Mouse (Mus musculus): ENCODE measurements at regions not wholly inside any gene's neighbourhood (a gene's known extent, or its start where the extent isn't known, plus 50 kb on each side); places are given as distances from the start of the nearest gene placed in this dataset.
A peak's percentile ranks its signal among the peaks of the same experiment; 100 is the strongest.

DNA sequence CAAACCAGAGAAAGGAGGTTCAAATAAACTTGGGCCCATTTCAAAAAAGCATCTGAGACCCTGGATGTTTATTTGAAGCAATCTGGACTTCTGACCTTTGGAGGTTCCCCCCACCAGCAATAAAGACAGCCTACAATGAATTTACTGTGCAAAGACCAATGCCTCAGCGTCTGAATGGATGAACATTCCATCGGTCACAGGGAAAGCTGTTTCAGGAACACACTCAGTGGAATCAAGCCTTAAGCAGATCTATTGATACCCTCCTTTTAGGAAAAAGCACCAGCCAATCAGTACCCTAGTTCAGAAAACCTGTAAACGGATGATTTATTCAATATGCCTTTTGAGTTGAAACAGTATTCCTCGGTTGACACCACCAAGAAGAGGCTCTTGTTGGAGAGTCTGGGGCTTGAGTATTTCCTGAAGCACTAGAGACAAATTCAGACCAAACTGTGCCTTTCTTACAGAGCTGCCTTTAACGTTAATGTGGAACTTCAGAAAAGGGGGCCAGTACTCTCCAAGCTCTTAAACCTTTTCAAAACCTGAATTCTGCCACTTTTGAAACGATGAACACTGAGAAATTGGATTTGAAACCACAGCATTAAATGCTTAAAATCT lies 148.1 kb downstream of the Alx1 start:
- Histone ChIP-seq H3K27ac (ENCODE audit: low read depth) (no peak overlapping the region), H3K27me3 (ENCODE audit: insufficient read depth, low read length) (no peaks in the 10 kb centered on the region), H3K36me3 (ENCODE audit: insufficient read depth) (no peaks in the 10 kb centered on the region), H3K4me1 (ENCODE audit: insufficient read depth) (no peaks in the 10 kb centered on the region), H3K4me2 (no peak overlapping the region), H3K9me3 (ENCODE audit: low read depth, low read length) (no peaks in the 10 kb centered on the region), H3K9ac (no peak overlapping the region), H3K4me3 (ENCODE audit: low read depth, low read length) (no peak overlapping the region)
- no peak for TF ChIP-seq CTCF (IDR thresholded peaks at IDR 0.05; ENCODE audit: low read depth)
- 59% methylated on average over 6 of the region's 6 CpGs for WGBS
- DNase-seq: no peak
- no peak for ATAC-seq (ENCODE audit: insufficient read depth)

DNA sequence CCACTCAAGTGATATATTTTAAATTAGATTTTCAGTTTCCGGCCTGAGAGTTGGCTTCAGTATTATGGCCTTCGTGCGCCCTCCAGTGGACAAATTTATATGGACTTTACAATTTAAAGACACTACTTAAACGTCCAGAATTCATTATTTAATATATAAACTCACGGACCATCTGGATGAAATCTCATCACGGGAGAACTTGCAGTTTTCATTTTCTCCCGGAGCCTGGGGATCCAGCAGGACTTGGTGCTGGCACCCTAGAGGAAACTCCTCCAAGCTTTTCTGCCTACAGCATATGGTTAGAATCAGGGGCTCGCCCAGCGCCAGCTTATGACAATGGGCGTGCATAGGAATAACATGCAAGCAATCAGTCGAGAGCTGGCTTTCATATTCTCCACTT lies 152.0 kb downstream of the Alx1 start:
- H3K27me3 ChIP-seq (ENCODE audit: insufficient read depth, low read length): no peaks in the 10 kb centered on the region
- WGBS: 24% methylated on average over 11 of the region's 11 CpGs
- no peak overlapping the region for H3K9ac ChIP-seq
- ATAC-seq (ENCODE audit: insufficient read depth) (peak; percentile 75; the same call in 1 of the 2 replicates), DNase-seq (peak; percentile 91)
- H3K9me3 ChIP-seq (ENCODE audit: low read depth, low read length): no peaks in the 10 kb centered on the region
- H3K4me1 ChIP-seq (ENCODE audit: insufficient read depth): no peaks in the 10 kb centered on the region
- H3K27ac ChIP-seq (ENCODE audit: low read depth): no peak overlapping the region
- peak overlapping the region; percentile 37 for H3K4me2 ChIP-seq
- peak overlapping the region; percentile 5; the same call in 1 of the 2 replicates for H3K4me3 ChIP-seq (ENCODE audit: low read depth, low read length)
- no peaks in the 10 kb centered on the region for H3K36me3 ChIP-seq (ENCODE audit: insufficient read depth)
- TF ChIP-seq CTCF (IDR thresholded peaks at IDR 0.05; ENCODE audit: low read depth): peak; percentile 59

DNA sequence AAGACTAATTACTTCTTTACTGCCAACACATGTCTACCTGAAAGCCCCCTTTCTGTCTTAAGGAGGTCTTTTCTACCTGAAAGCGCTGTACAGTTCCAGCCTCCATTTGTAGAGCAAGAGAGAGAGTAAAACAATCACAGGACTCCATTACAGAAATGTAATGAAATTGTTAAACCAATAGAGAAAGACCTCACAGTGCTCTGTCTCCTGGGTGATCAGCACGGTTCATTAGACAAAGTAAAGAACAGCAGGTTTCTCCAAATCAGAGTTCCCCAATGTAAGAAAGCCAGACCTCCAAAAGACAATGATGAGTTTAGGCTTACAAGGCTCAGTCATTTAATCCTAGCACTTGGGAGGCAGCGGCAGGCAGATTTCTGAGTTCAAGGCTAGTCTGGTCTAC lies 153.1 kb downstream of the Alx1 start:
- DNase-seq (no peak), ATAC-seq (ENCODE audit: insufficient read depth) (no peak)
- Histone ChIP-seq H3K27me3 (ENCODE audit: insufficient read depth, low read length) (no peaks in the 10 kb centered on the region), H3K27ac (ENCODE audit: low read depth) (no peak overlapping the region), H3K4me2 (no peak overlapping the region), H3K9ac (no peak overlapping the region), H3K4me3 (ENCODE audit: low read depth, low read length) (no peak overlapping the region), H3K9me3 (ENCODE audit: low read depth, low read length) (no peaks in the 10 kb centered on the region), H3K4me1 (ENCODE audit: insufficient read depth) (no peaks in the 10 kb centered on the region), H3K36me3 (ENCODE audit: insufficient read depth) (no peaks in the 10 kb centered on the region)
- 84% methylated on average over 3 of the region's 3 CpGs for WGBS
- no peak for TF ChIP-seq CTCF (IDR thresholded peaks at IDR 0.05; ENCODE audit: low read depth)

DNA sequence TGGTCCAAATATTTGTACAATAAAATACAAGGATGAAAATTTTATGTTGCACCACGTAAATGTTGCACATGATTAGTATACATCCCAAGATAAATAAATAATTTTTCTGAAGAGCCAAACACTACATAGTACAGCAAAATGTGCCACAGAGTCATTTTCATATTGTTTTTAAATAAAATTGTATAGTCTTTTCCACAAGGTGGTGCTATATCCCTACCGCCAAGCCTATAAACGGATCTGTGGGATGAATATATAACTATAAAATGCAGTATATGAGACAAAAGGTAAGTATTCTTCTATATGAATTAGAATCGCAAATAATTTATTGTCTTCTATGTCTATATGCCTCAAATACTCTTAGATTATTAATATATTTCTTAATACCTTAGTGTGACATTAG lies 163.1 kb downstream of the Alx1 start:
- ATAC-seq (ENCODE audit: insufficient read depth) (no peak), DNase-seq (peak; percentile 74)
- H3K9ac ChIP-seq: no peak overlapping the region
- no peaks in the 10 kb centered on the region for H3K36me3 ChIP-seq (ENCODE audit: insufficient read depth)
- TF ChIP-seq CTCF (IDR thresholded peaks at IDR 0.05; ENCODE audit: low read depth): peak; percentile 59
- H3K4me1 ChIP-seq (ENCODE audit: insufficient read depth): no peaks in the 10 kb centered on the region
- no peaks in the 10 kb centered on the region for H3K9me3 ChIP-seq (ENCODE audit: low read depth, low read length)
- no peak overlapping the region for H3K4me2 ChIP-seq
- WGBS: 19% methylated on average over 4 of the region's 4 CpGs
- H3K4me3 ChIP-seq (ENCODE audit: low read depth, low read length): no peak overlapping the region
- no peak overlapping the region for H3K27ac ChIP-seq (ENCODE audit: low read depth)
- H3K27me3 ChIP-seq (ENCODE audit: insufficient read depth, low read length): no peaks in the 10 kb centered on the region

DNA sequence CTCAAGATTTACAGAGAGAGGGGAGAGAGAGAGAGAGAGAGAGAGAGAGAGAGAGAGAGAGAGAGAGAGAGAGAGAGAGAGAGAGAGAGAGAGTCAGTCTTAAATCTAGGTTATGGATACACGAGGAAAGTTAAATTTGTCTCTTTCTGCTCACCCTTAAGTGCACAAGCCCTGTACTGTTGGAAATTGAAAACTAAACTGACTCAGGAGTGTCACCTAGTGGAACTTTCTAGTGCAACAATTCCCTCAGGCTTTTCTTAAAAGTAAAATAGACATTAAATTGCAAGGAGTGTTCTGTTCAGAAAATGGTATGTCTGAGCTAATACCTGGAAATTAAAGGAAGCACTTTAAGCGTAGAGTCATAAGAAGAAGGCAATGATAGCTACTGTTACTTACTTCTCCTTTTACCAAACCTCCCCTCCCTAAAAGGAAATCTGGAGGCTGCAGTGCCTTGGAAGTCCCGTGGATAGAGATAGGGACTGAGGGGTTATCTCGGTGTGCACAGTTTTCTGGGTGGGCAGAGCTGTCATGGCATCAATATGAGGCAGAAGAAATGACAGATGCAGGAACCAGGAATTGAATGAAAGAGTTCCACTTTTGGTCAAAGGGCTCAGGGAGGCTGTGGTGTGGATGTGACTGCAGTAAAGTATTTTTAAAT lies 193.3 kb downstream of the Alx1 start:
- no peaks in the 10 kb centered on the region for H3K9me3 ChIP-seq (ENCODE audit: low read depth, low read length)
- DNase-seq: peak; percentile 71
- ATAC-seq (ENCODE audit: insufficient read depth): no peak; the same call in 1 of the 2 replicates
- no peak overlapping the region for H3K4me2 ChIP-seq
- no peaks in the 10 kb centered on the region for H3K27me3 ChIP-seq (ENCODE audit: insufficient read depth, low read length)
- no peak overlapping the region for H3K27ac ChIP-seq (ENCODE audit: low read depth)
- H3K9ac ChIP-seq: no peak overlapping the region
- no peaks in the 10 kb centered on the region for H3K36me3 ChIP-seq (ENCODE audit: insufficient read depth)
- WGBS: 39% methylated on average over 4 of the region's 4 CpGs
- no peaks in the 10 kb centered on the region for H3K4me1 ChIP-seq (ENCODE audit: insufficient read depth)
- no peak overlapping the region for H3K4me3 ChIP-seq (ENCODE audit: low read depth, low read length)
- TF ChIP-seq CTCF (IDR thresholded peaks at IDR 0.05; ENCODE audit: low read depth): peak; percentile 55

DNA sequence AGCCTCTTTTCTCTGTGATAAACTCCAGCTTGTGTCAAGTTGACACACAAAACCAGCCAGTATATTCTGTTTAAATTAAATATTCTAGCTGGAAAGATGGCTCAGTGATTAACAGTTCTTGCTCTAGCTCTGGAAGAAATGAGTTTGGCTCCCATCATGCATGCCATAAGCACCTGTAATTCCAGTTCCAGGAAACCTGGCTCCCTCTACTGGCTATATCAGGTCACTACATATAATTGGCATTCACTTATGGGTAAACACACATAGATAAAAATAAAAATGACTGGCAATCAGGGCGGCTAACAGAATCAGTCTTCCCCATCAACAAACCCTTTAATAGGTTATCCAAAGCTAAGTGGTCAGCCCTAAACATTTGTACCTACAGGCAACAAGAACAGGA lies 194.2 kb downstream of the Alx1 start:
- WGBS: 18% methylated on average over 1 of the region's 1 CpGs
- H3K4me1 ChIP-seq (ENCODE audit: insufficient read depth): no peaks in the 10 kb centered on the region
- DNase-seq: peak; percentile 34
- H3K9ac ChIP-seq: no peak overlapping the region
- no peak overlapping the region for H3K27ac ChIP-seq (ENCODE audit: low read depth)
- H3K4me3 ChIP-seq (ENCODE audit: low read depth, low read length): no peak overlapping the region
- no peaks in the 10 kb centered on the region for H3K36me3 ChIP-seq (ENCODE audit: insufficient read depth)
- peak; percentile 60 for TF ChIP-seq CTCF (IDR thresholded peaks at IDR 0.05; ENCODE audit: low read depth)
- no peaks in the 10 kb centered on the region for H3K27me3 ChIP-seq (ENCODE audit: insufficient read depth, low read length)
- ATAC-seq (ENCODE audit: insufficient read depth): no peak
- H3K4me2 ChIP-seq: no peak overlapping the region
- H3K9me3 ChIP-seq (ENCODE audit: low read depth, low read length): no peaks in the 10 kb centered on the region

DNA sequence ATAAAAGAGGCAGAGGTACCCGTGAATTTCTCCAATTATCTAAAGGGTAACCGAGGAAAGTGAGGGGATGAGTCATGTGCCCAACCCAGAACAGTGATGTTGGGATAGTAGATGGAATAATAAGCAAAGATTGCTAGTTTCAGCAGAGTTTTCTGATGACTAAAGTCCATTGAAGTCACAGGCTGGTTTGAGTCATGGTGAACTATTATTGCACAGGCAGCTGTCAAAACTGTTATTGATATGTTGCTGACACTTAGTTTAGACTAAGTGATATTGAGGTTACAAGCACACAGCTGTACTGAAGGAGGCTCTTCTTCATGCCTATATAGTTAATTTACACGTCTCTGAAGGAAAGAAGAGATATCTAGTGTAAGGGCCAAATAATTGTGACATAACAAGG lies 200.4 kb downstream of the Alx1 start:
- H3K9ac ChIP-seq: no peak overlapping the region
- DNase-seq: no peak
- H3K36me3 ChIP-seq (ENCODE audit: insufficient read depth): no peaks in the 10 kb centered on the region
- no peak for TF ChIP-seq CTCF (IDR thresholded peaks at IDR 0.05; ENCODE audit: low read depth)
- no peaks in the 10 kb centered on the region for H3K27me3 ChIP-seq (ENCODE audit: insufficient read depth, low read length)
- H3K4me1 ChIP-seq (ENCODE audit: insufficient read depth): no peaks in the 10 kb centered on the region
- H3K4me3 ChIP-seq (ENCODE audit: low read depth, low read length): no peak overlapping the region
- WGBS: 34% methylated on average over 3 of the region's 3 CpGs
- no peak overlapping the region for H3K27ac ChIP-seq (ENCODE audit: low read depth)
- H3K9me3 ChIP-seq (ENCODE audit: low read depth, low read length): no peaks in the 10 kb centered on the region
- ATAC-seq (ENCODE audit: insufficient read depth): no peak
- H3K4me2 ChIP-seq: no peak overlapping the region
